Mouse (Mus musculus) forebrain, embryonic 15.5 days (tissue): ENCODE data around the gene Gm9736. TPM values are rescaled to one million over a fixed set of nuclear protein-coding genes. Genes with fewer than 3 reads are reported as not detected.
A peak's percentile ranks its signal among the peaks of the same experiment; 100 is the strongest.
"Not testable (repeated sequence)": the region's sequence is repeated elsewhere in the genome, so short reads cannot be mapped to it uniquely, and the experiment has no call there.

ENCODE experiments used
- ATAC-seq: fragments of 200-750 bp; cut with Nextera tagmentation; replicated peaks from 2 replicates; pipeline ENCODE4 v1.8.0; 2017; ENCODE audit warnings: mild to moderate bottlenecking, moderate TSS enrichment, moderate library complexity
- H3K27ac ChIP-seq: fragments of 300-500 bp; sonication (generic); replicated peaks from 2 replicates; pipeline ENCODE4 v1.5.1; 2015; ENCODE audit warnings: mild to moderate bottlenecking, inconsistent platforms
- H3K27me3 ChIP-seq: fragments of 300-500 bp; sonication (generic); 2 replicates; pipeline ENCODE4 v1.6.1; 2015; ENCODE audit warnings: inconsistent platforms
- H3K36me3 ChIP-seq: fragments of 300-500 bp; sonication (generic); 2 replicates; pipeline ENCODE4 v1.6.1; 2015; ENCODE audit warnings: mild to moderate bottlenecking, inconsistent platforms
- H3K4me1 ChIP-seq: fragments of 300-500 bp; sonication (generic); 2 replicates; pipeline ENCODE4 v1.6.1; 2015; ENCODE audit warnings: inconsistent platforms
- H3K4me2 ChIP-seq: fragments of 300-500 bp; sonication (generic); replicated peaks from 2 replicates; pipeline ENCODE4 v1.6.1; 2015; ENCODE audit warnings: mild to moderate bottlenecking, inconsistent platforms
- H3K4me3 ChIP-seq: fragments of 300-500 bp; sonication (generic); 2 replicates; pipeline ENCODE4 v1.5.1; 2015; ENCODE audit warnings: mild to moderate bottlenecking, inconsistent platforms
- H3K9ac ChIP-seq: fragments of 300-500 bp; sonication (generic); replicated peaks from 2 replicates; pipeline ENCODE4 v1.6.1; 2015; ENCODE audit warnings: mild to moderate bottlenecking, inconsistent platforms
- H3K9me3 ChIP-seq: fragments of 300-500 bp; sonication (generic); 2 replicates; pipeline ENCODE4 v1.6.1; 2016; ENCODE audit warnings: inconsistent platforms
- WGBS: fragments of 180-500 bp; shearing (Covaris S2); methylation state at CpG from one replicate; pipeline ENCODE4 v1.1.7; 2015; ENCODE audit warnings: mixed read lengths; 5-methylcytosine and 5-hydroxymethylcytosine counted together
- polyA plus RNA-seq: library from polyadenylated mRNA; unstranded; fragments of >200 nt; fragmentation: Nextera tagmentation; extraction: Ambion mirVana; gene quantifications from 2 replicates; pipeline ENCODE4 v1.2.1, GENCODE M21; 2015

Gm9736 gene
- polyA plus RNA-seq = not detected in 2 replicates

DNA sequence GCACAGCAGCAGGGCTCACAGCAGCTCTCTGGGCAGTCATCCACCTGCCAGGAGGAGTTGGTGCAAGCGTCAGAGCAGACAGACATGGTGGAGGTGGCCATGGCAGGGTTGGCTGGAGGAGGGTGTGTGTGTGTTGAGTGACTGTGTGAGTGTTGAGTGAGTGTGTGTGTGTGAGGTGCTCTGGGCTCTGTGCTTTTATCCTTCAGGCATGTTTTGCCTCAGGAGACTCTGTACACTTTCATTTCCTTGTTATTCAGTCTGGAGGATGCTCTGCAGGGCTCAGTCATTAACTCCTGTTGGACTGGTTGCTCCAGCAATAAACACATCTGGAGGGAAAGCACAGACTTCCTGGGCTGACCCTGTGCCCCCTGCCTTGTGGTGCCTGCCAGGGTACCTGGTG, at the start of gene Gm9736:
Gm9736 (minus strand) TSS at position 101 of the 400 bp plus-strand sequence.
- ATAC-seq, H3K36me3 ChIP-seq, H3K27ac ChIP-seq, H3K9me3 ChIP-seq, H3K27me3 ChIP-seq, H3K4me2 ChIP-seq, H3K9ac ChIP-seq, H3K4me3 ChIP-seq, H3K4me1 ChIP-seq: not testable (repeated sequence)
- 71% methylated on average over 1 of the region's 1 CpGs for WGBS

DNA sequence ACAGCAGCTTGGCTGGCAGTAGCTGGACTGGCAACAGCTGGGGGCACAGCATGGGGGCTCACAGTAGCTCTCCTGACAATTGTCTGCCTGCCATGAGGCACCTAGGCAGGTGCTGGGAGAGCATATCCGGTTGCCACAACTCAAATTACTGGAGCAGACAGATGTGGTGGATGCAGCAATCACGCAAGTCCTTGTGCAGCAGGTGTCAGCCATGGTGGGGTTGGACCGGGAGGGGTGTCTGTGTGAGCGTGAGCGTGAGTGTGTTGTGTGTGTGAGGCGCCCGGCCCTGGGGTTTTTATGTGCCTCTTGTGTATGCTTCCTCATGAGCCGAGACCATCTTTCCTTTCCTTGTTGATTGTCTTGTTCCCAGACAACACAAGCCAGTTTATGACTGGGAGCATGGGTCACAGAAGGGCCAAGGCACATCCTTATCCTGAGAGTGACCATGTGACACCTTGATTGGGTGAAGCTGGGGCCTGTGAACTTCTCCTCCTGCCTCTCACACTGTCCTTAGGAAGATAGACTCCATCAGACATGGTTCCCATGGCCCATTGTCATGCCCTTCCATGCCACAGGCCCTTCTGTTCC, 47.9 kb upstream of the Gm9736 start, which contains the start of gene Gm19668:
Gm19668 (minus strand) TSS at position 213 of the 588 bp plus-strand sequence.
- no peaks in the 10 kb centered on the region for H3K36me3 ChIP-seq
- H3K4me1 ChIP-seq = no peaks in the 10 kb centered on the region
- no peak for ATAC-seq
- WGBS = 61% methylated on average over 8 of the region's 8 CpGs
- H3K9me3 ChIP-seq = no peaks in the 10 kb centered on the region
- H3K9ac ChIP-seq = no peak within 1 kb of the TSS
- H3K4me2 ChIP-seq = no peak within 1 kb of the TSS
- H3K27ac ChIP-seq = peak within 1 kb of the TSS; percentile 48; the same call in 1 of the 2 replicates
- no peaks in the 10 kb centered on the region for H3K27me3 ChIP-seq
- no peak within 1 kb of the TSS for H3K4me3 ChIP-seq

- not testable (repeated sequence) for ATAC-seq, H3K27me3 ChIP-seq, H3K9ac ChIP-seq, H3K4me2 ChIP-seq, H3K36me3 ChIP-seq, H3K4me1 ChIP-seq, H3K4me3 ChIP-seq, H3K9me3 ChIP-seq
- WGBS = 34% methylated on average over 3 of the region's 3 CpGs
- peak overlapping the region; percentile 48; the same call in 1 of the 2 replicates for H3K27ac ChIP-seq
Measured at GRCm38 (mm10) chr10:77798164-77798920, 47.2 kb upstream of the Gm9736 start.

- Histone ChIP-seq H3K4me1 (no peaks in the 10 kb centered on the region), H3K27me3 (no peaks in the 10 kb centered on the region), H3K36me3 (no peaks in the 10 kb centered on the region), H3K4me3 (no peak overlapping the region), H3K27ac (peak overlapping the region; percentile 48; the same call in 1 of the 2 replicates), H3K9ac (no peak overlapping the region), H3K4me2 (no peak overlapping the region), H3K9me3 (no peaks in the 10 kb centered on the region)
- WGBS = 15% methylated on average over 3 of the region's 3 CpGs
- no peak for ATAC-seq
Measured at GRCm38 (mm10) chr10:77797677-77798076, 46.5 kb upstream of the Gm9736 start.

DNA sequence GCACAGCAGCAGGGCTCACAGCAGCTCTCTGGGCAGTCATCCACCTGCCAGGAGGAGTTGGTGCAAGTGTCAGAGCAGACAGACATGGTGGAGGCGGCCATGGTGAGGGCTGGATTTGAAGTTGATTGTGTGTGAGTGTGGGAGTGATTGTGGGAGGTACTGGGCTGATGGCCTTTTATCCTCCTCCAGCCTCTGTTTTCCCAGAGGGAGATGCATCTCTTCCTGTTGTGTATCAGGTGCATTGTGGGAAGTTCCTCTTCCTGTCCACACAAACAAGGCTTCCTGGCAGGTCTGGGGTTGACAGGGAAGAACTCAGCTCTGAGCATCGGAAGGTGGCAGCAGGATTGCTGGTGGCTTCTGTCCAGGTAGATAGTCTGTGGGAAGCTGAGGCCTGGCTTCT, 43.8 kb upstream of the Gm9736 start, which contains the start of gene Gm9639:
Gm9639 (minus strand) TSS at position 101 of the 400 bp plus-strand sequence.
- Histone ChIP-seq H3K9me3 (no peaks in the 10 kb centered on the region), H3K36me3 (no peaks in the 10 kb centered on the region), H3K4me2 (no peak within 1 kb of the TSS), H3K4me3 (no peak within 1 kb of the TSS), H3K27ac (no peak within 1 kb of the TSS), H3K9ac (no peak within 1 kb of the TSS), H3K27me3 (no peaks in the 10 kb centered on the region), H3K4me1 (no peaks in the 10 kb centered on the region)
- ATAC-seq = no peak
- WGBS = 58% methylated on average over 2 of the region's 2 CpGs

- no peak overlapping the region for H3K4me3 ChIP-seq
- H3K4me1 ChIP-seq = no peaks in the 10 kb centered on the region
- H3K36me3 ChIP-seq = no peaks in the 10 kb centered on the region
- no peaks in the 10 kb centered on the region for H3K27me3 ChIP-seq
- H3K4me2 ChIP-seq = no peak overlapping the region
- no peaks in the 10 kb centered on the region for H3K9me3 ChIP-seq
- ATAC-seq = no peak
- 88% methylated on average over 2 of the region's 2 CpGs for WGBS
- no peak overlapping the region for H3K9ac ChIP-seq
- no peak overlapping the region for H3K27ac ChIP-seq
Measured at GRCm38 (mm10) chr10:77788621-77789020, 37.5 kb upstream of the Gm9736 start.

DNA sequence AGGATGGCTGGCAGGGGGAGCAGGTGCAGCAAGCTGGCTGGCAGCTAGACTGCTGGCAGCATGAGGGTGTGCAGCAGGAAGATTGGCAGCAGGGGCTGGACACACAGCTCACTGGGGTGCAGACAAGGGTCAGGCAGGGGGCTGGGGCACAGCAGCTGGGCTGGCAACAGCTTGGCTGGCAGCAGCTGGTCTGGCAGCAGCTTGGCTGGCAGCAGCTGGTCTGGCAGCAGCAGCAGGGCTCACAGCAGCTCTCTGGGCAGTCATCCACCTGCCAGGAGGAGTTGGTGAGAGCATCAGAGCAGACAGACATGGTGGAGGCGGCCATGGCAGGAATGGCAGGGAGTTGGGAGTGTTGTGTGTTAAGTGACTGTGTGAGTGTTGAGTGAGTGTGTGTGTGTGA, 36.7 kb upstream of the Gm9736 start, which contains the start of gene Gm7137:
Gm7137 (minus strand) TSS at position 325 of the 400 bp plus-strand sequence.
- H3K9me3 ChIP-seq, H3K36me3 ChIP-seq, H3K4me1 ChIP-seq, H3K27me3 ChIP-seq, ATAC-seq, H3K4me3 ChIP-seq, H3K4me2 ChIP-seq, H3K9ac ChIP-seq, H3K27ac ChIP-seq: not testable (repeated sequence)
- WGBS = 41% methylated on average over 1 of the region's 1 CpGs

GRCm38 (mm10) chr10:77783396-77783795, 32.2 kb upstream of the Gm9736 start:
- not testable (repeated sequence) for H3K27me3 ChIP-seq, H3K9ac ChIP-seq, H3K4me2 ChIP-seq, H3K27ac ChIP-seq, H3K9me3 ChIP-seq, H3K4me3 ChIP-seq, ATAC-seq, H3K36me3 ChIP-seq, H3K4me1 ChIP-seq
- WGBS = 89% methylated on average over 3 of the region's 3 CpGs

DNA sequence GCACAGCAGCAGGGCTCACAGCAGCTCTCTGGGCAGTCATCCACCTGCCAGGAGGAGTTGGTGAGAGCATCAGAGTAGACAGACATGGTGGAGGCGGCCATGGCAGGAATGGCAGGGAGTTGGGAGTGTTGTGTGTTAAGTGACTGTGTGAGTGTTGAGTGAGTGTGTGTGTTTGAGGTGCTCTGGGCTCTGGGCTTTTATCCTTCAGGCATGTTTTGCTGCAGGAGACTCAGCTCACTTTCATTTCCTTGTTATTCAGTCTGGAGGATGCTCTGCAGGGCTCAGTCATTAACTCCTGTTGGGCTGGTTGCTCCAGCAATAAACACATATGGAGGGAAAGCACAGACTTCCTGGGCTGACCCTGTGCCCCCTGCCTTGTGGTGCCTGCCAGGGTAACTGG, 31.3 kb upstream of the Gm9736 start, which contains the start of gene Gm3250:
Gm3250 (minus strand) TSS at position 101 of the 400 bp plus-strand sequence.
- not testable (repeated sequence) for H3K27ac ChIP-seq, H3K9ac ChIP-seq, H3K27me3 ChIP-seq, H3K4me2 ChIP-seq, H3K9me3 ChIP-seq, ATAC-seq, H3K4me1 ChIP-seq, H3K4me3 ChIP-seq, H3K36me3 ChIP-seq
- 75% methylated on average over 1 of the region's 1 CpGs for WGBS

- not testable (repeated sequence) for H3K27ac ChIP-seq, H3K27me3 ChIP-seq, ATAC-seq, H3K9ac ChIP-seq, H3K4me1 ChIP-seq, H3K4me2 ChIP-seq, H3K4me3 ChIP-seq, H3K9me3 ChIP-seq, H3K36me3 ChIP-seq
- whole genome bisulfite sequencing = 56% methylated on average over 1 of the region's 1 CpGs
Measured at GRCm38 (mm10) chr10:77776844-77777243, 25.7 kb upstream of the Gm9736 start, which contains the start of gene Gm7138. Gene Gm7138 (minus strand): TSS chr10:77776944.

- WGBS = 97% methylated on average over 3 of the region's 3 CpGs
- not testable (repeated sequence) for H3K27ac ChIP-seq, H3K9me3 ChIP-seq, ATAC-seq, H3K4me2 ChIP-seq, H3K4me3 ChIP-seq, H3K27me3 ChIP-seq, H3K9ac ChIP-seq, H3K4me1 ChIP-seq, H3K36me3 ChIP-seq
Measured at GRCm38 (mm10) chr10:77772142-77772541, 21.0 kb upstream of the Gm9736 start.

- H3K4me1 ChIP-seq, H3K4me2 ChIP-seq, H3K9me3 ChIP-seq, H3K27me3 ChIP-seq, ATAC-seq, H3K4me3 ChIP-seq, H3K36me3 ChIP-seq, H3K9ac ChIP-seq: not testable (repeated sequence)
- H3K27ac ChIP-seq = 0 out of 2 replicates have a peak within 1 kb of the TSS, but pooled peaks have one; percentile 11
- WGBS = 83% methylated on average over 1 of the region's 1 CpGs
Measured at GRCm38 (mm10) chr10:77771225-77771624, 20.1 kb upstream of the Gm9736 start, which contains the start of gene Gm3238. Gene Gm3238 (minus strand): TSS chr10:77771325.
